Mouse (Mus musculus): ENCODE measurements around the gene Mycbp2. TPM values are rescaled to one million over a fixed set of nuclear protein-coding genes. Genes with fewer than 3 reads are reported as not detected.

The Mycbp2 gene
- polyA plus RNA-seq, 1 experiment from 2014 or later = 10.1 TPM

- no peaks in the 10 kb centered on the region for H3K4me1 ChIP-seq (replicated peaks)
- no peak overlapping the region for H3K9ac ChIP-seq
- H3K4me3 ChIP-seq = no peak overlapping the region
- H3K4me2 ChIP-seq = no peak overlapping the region
- no peak for ATAC-seq (replicated peaks; ENCODE audit: insufficient number of reproducible peaks, insufficient read depth, low FRiP score, low read depth)
- H3K36me3 ChIP-seq = peaks cover 19% of the 10 kb centered on the region
- no peaks in the 10 kb centered on the region for H3K9me3 ChIP-seq (replicated peaks)
- no peaks in the 10 kb centered on the region for H3K27me3 ChIP-seq
- WGBS = 76% methylated on average over 7 of the region's 7 CpGs
- no peak overlapping the region for H3K27ac ChIP-seq
Observed at GRCm38 (mm10) chr14:103155685-103156084, 190.9 kb downstream of the Mycbp2 start.

- no peak overlapping the region for H3K27ac ChIP-seq
- no peak overlapping the region for H3K9ac ChIP-seq
- ATAC-seq (replicated peaks; ENCODE audit: insufficient number of reproducible peaks, insufficient read depth, low FRiP score, low read depth) = no peak
- H3K9me3 ChIP-seq (replicated peaks) = no peaks in the 10 kb centered on the region
- H3K4me2 ChIP-seq = no peak overlapping the region
- H3K4me3 ChIP-seq = no peak overlapping the region
- 92% methylated on average over 5 of the region's 5 CpGs for WGBS
- H3K4me1 ChIP-seq (replicated peaks) = no peaks in the 10 kb centered on the region
- H3K36me3 ChIP-seq = peaks cover 31% of the 10 kb centered on the region
- H3K27me3 ChIP-seq = no peaks in the 10 kb centered on the region
Observed at GRCm38 (mm10) chr14:103150139-103150538, 196.5 kb downstream of the Mycbp2 start.

GRCm38 (mm10) chr14:103131991-103132390, 214.6 kb downstream of the Mycbp2 start:
- Histone ChIP-seq H3K36me3 (peaks cover 53% of the 10 kb centered on the region), H3K9me3 (replicated peaks) (no peaks in the 10 kb centered on the region), H3K27ac (no peak overlapping the region), H3K27me3 (no peaks in the 10 kb centered on the region), H3K9ac (no peak overlapping the region), H3K4me3 (no peak overlapping the region), H3K4me1 (replicated peaks) (no peaks in the 10 kb centered on the region), H3K4me2 (no peak overlapping the region)
- no peak for ATAC-seq (replicated peaks; ENCODE audit: insufficient number of reproducible peaks, insufficient read depth, low FRiP score, low read depth)
- WGBS = 85% methylated on average over 2 of the region's 2 CpGs

GRCm38 (mm10) chr14:103125756-103126155, 220.9 kb downstream of the Mycbp2 start:
- 85% methylated on average over 6 of the region's 6 CpGs for WGBS
- H3K4me1 ChIP-seq (replicated peaks) = no peaks in the 10 kb centered on the region
- H3K4me3 ChIP-seq = no peak overlapping the region
- no peaks in the 10 kb centered on the region for H3K27me3 ChIP-seq
- no peak overlapping the region for H3K9ac ChIP-seq
- H3K27ac ChIP-seq = no peak overlapping the region
- H3K9me3 ChIP-seq (replicated peaks) = no peaks in the 10 kb centered on the region
- no peak overlapping the region for H3K4me2 ChIP-seq
- H3K36me3 ChIP-seq = peaks cover 41% of the 10 kb centered on the region
- no peak for ATAC-seq (replicated peaks; ENCODE audit: insufficient number of reproducible peaks, insufficient read depth, low FRiP score, low read depth)

GRCm38 (mm10) chr14:103114994-103115670, 231.5 kb downstream of the Mycbp2 start:
- Histone ChIP-seq H3K27ac (no peak overlapping the region), H3K9ac (no peak overlapping the region), H3K27me3 (no peaks in the 10 kb centered on the region), H3K36me3 (peaks cover 52% of the 10 kb centered on the region), H3K4me3 (no peak overlapping the region), H3K4me2 (no peak overlapping the region), H3K4me1 (replicated peaks) (no peaks in the 10 kb centered on the region), H3K9me3 (replicated peaks) (no peaks in the 10 kb centered on the region)
- no peak for ATAC-seq (replicated peaks; ENCODE audit: insufficient number of reproducible peaks, insufficient read depth, low FRiP score, low read depth)
- 92% methylated on average over 3 of the region's 3 CpGs for WGBS

GRCm38 (mm10) chr14:103112606-103113363, 233.8 kb downstream of the Mycbp2 start:
- no peak for ATAC-seq (replicated peaks; ENCODE audit: insufficient number of reproducible peaks, insufficient read depth, low FRiP score, low read depth)
- Histone ChIP-seq H3K27me3 (no peaks in the 10 kb centered on the region), H3K9ac (no peak overlapping the region), H3K4me2 (no peak overlapping the region), H3K36me3 (peaks cover 37% of the 10 kb centered on the region), H3K9me3 (replicated peaks) (no peaks in the 10 kb centered on the region), H3K4me3 (no peak overlapping the region), H3K4me1 (replicated peaks) (no peaks in the 10 kb centered on the region), H3K27ac (no peak overlapping the region)
- 88% methylated on average over 3 of the region's 3 CpGs for WGBS

GRCm38 (mm10) chr14:103109971-103110370, 236.6 kb downstream of the Mycbp2 start:
- WGBS = 79% methylated on average over 4 of the region's 4 CpGs

GRCm38 (mm10) chr14:103106301-103106700, 240.3 kb downstream of the Mycbp2 start:
- Histone ChIP-seq H3K4me1 (replicated peaks) (no peaks in the 10 kb centered on the region), H3K9ac (no peak overlapping the region), H3K4me2 (no peak overlapping the region), H3K9me3 (replicated peaks) (no peaks in the 10 kb centered on the region), H3K27me3 (no peaks in the 10 kb centered on the region), H3K27ac (no peak overlapping the region), H3K36me3 (no peaks in the 10 kb centered on the region), H3K4me3 (no peak overlapping the region)
- no peak for ATAC-seq (replicated peaks; ENCODE audit: insufficient number of reproducible peaks, insufficient read depth, low FRiP score, low read depth)
- WGBS = 89% methylated on average over 2 of the region's 2 CpGs

More at GRCm38 (mm10) chr14:103109971-103110370, 236.6 kb downstream of the Mycbp2 start:
- no peak for ATAC-seq (replicated peaks; ENCODE audit: insufficient number of reproducible peaks, insufficient read depth, low FRiP score, low read depth)
- H3K27me3 ChIP-seq = no peaks in the 10 kb centered on the region
- no peaks in the 10 kb centered on the region for H3K4me1 ChIP-seq (replicated peaks)
- no peak overlapping the region for H3K4me3 ChIP-seq
- no peak overlapping the region for H3K9ac ChIP-seq
- no peak overlapping the region for H3K4me2 ChIP-seq
- H3K9me3 ChIP-seq (replicated peaks) = no peaks in the 10 kb centered on the region
- H3K36me3 ChIP-seq = peaks cover 12% of the 10 kb centered on the region; the same call in 1 of the 2 replicates
- no peak overlapping the region for H3K27ac ChIP-seq

GRCm38 (mm10) chr14:103102731-103103335, 243.8 kb downstream of the Mycbp2 start:
- 66% methylated on average over 10 of the region's 10 CpGs for WGBS
- Histone ChIP-seq H3K4me3 (no peak overlapping the region), H3K9ac (no peak overlapping the region), H3K27ac (no peak overlapping the region), H3K9me3 (replicated peaks) (no peaks in the 10 kb centered on the region), H3K27me3 (no peaks in the 10 kb centered on the region), H3K4me1 (replicated peaks) (peaks cover 3% of the 10 kb centered on the region), H3K4me2 (no peak overlapping the region), H3K36me3 (no peaks in the 10 kb centered on the region)
- ATAC-seq (replicated peaks; ENCODE audit: insufficient number of reproducible peaks, insufficient read depth, low FRiP score, low read depth) = no peak

- H3K4me3 ChIP-seq = no peak overlapping the region
- H3K9me3 ChIP-seq (replicated peaks) = no peaks in the 10 kb centered on the region
- peaks cover 7% of the 10 kb centered on the region for H3K4me1 ChIP-seq (replicated peaks)
- no peaks in the 10 kb centered on the region for H3K27me3 ChIP-seq
- H3K27ac ChIP-seq = no peak overlapping the region
- whole genome bisulfite sequencing = 72% methylated on average over 6 of the region's 6 CpGs
- no peak overlapping the region for H3K4me2 ChIP-seq
- H3K36me3 ChIP-seq = no peaks in the 10 kb centered on the region
- H3K9ac ChIP-seq = no peak overlapping the region
- no peak for ATAC-seq (replicated peaks; ENCODE audit: insufficient number of reproducible peaks, insufficient read depth, low FRiP score, low read depth)
Observed at GRCm38 (mm10) chr14:103102246-103102645, 244.4 kb downstream of the Mycbp2 start.

- H3K9me3 ChIP-seq (replicated peaks) = no peaks in the 10 kb centered on the region
- WGBS = 67% methylated on average over 3 of the region's 3 CpGs
- no peak overlapping the region for H3K27ac ChIP-seq
- no peak overlapping the region for H3K4me2 ChIP-seq
- H3K4me1 ChIP-seq (replicated peaks) = peaks cover 13% of the 10 kb centered on the region
- no peak for ATAC-seq (replicated peaks; ENCODE audit: insufficient number of reproducible peaks, insufficient read depth, low FRiP score, low read depth)
- no peak overlapping the region for H3K9ac ChIP-seq
- H3K27me3 ChIP-seq = no peaks in the 10 kb centered on the region
- H3K4me3 ChIP-seq = no peak overlapping the region
- no peaks in the 10 kb centered on the region for H3K36me3 ChIP-seq
Observed at GRCm38 (mm10) chr14:103101171-103101570, 245.4 kb downstream of the Mycbp2 start.
